Mouse (Mus musculus) cerebellum, adult 2 months (tissue): ENCODE results near the gene Atg16l1.

Experiments used
- CTCF ChIP-seq: fragments of 200-500 bp; IDR thresholded peaks from 2 replicates; pipeline ENCODE4 v1.5.1; 2011; ENCODE audit warnings: low read depth, mild to moderate bottlenecking, control low read depth, low read length, moderate library complexity, borderline replicate concordance; ENCODE audit not compliant: insufficient read depth
- POLR2A ChIP-seq: fragments of 200-500 bp; IDR thresholded peaks from 2 replicates; pipeline ENCODE4 v1.6.1; 2011; ENCODE audit warnings: low read length, control low read depth, borderline replicate concordance; ENCODE audit not compliant: insufficient read depth

DNA sequence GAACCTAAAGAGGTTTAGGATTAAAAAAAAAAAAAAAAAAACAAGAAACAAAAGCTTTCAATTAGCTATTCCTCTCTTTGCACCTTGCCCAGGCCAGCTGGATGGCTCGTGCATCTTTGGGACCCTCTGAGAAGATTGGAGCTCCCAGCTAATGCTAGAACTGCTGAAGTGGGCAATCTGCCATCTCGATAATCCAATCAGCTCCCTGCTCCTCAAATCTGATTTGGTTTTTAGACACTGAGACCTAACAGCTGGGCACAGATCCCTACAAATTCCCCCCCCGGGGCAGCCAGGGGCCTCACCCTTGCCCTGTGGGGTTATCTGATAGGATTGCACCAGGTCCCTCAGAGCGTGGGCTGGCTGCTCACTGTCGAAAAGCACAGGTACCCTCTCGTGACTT is 47.9 kb downstream of the Atg16l1 start, which contains the start of gene Sag:
- TF ChIP-seq POLR2A, result no peak
- no peak for TF ChIP-seq CTCF
